Mouse (Mus musculus) heart, adult 8-10 months (tissue): ENCODE measurements around the gene Usp31. TPM values are rescaled to one million over a fixed set of nuclear protein-coding genes. Genes with fewer than 3 reads are reported as not detected.

ENCODE experiments used
- DNase-seq: peaks from one replicate; pipeline ENCODE4 v3.0.0; 2022; ENCODE audit warnings: low spot score
- total RNA-seq, 4 experiments: library from RNA; stranded (reverse); gene quantifications; 2 replicates each; pipeline ENCODE4 v1.2.4; 2022

Gene Usp31
- 10 to 100 TPM in 2 of 4 experiments, 1 to 10 TPM in 2; 8.8 to 11.3 (median 10.2) TPM for total RNA-seq

GRCm38 (mm10) chr7:121707073-121707667 is at the start of gene Usp31:
TSS of gene Usp31 (minus strand) at chr7:121707253.
- DNase-seq = peak; percentile 96

GRCm38 (mm10) chr7:121754748-121755147 is 47.7 kb upstream of the Usp31 start:
- DNase-seq = no peak

GRCm38 (mm10) chr7:121750244-121750643 is 43.2 kb upstream of the Usp31 start:
- DNase-seq = no peak

- no peak for DNase-seq
These were observed 30.7 kb upstream of the Usp31 start for GRCm38 (mm10) chr7:121737511-121738415.

GRCm38 (mm10) chr7:121734171-121734831 is 27.2 kb upstream of the Usp31 start, which contains the start of gene Scnn1g:
TSS of gene Scnn1g (plus strand) at chr7:121734479.
- peak; percentile 39 for DNase-seq

- DNase-seq = no peak
These were observed 23.2 kb upstream of the Usp31 start for GRCm38 (mm10) chr7:121730225-121730624.

- no peak for DNase-seq
These were observed 10.0 kb upstream of the Usp31 start for GRCm38 (mm10) chr7:121717031-121717430.

GRCm38 (mm10) chr7:121711171-121711570 is 4.1 kb upstream of the Usp31 start:
- DNase-seq = no peak

- DNase-seq = peak; percentile 11
These were observed 511 bp downstream of the Usp31 start for GRCm38 (mm10) chr7:121706411-121707072.

- no peak for DNase-seq
These were observed 2.0 kb downstream of the Usp31 start for GRCm38 (mm10) chr7:121705051-121705450.

- DNase-seq = no peak
These were observed 5.1 kb downstream of the Usp31 start for GRCm38 (mm10) chr7:121701983-121702382.

- no peak for DNase-seq
These were observed 6.6 kb downstream of the Usp31 start for GRCm38 (mm10) chr7:121700480-121700879.

- no peak for DNase-seq
These were observed 7.8 kb downstream of the Usp31 start for GRCm38 (mm10) chr7:121699218-121699617.

GRCm38 (mm10) chr7:121697574-121697973 is 9.5 kb downstream of the Usp31 start:
- no peak for DNase-seq

- DNase-seq = no peak
These were observed 9.9 kb downstream of the Usp31 start for GRCm38 (mm10) chr7:121697170-121697569.

GRCm38 (mm10) chr7:121691803-121692202 is 15.2 kb downstream of the Usp31 start:
- no peak for DNase-seq

GRCm38 (mm10) chr7:121689338-121689737 is 17.7 kb downstream of the Usp31 start:
- DNase-seq = no peak

GRCm38 (mm10) chr7:121685140-121685984 is 21.7 kb downstream of the Usp31 start:
- DNase-seq = no peak

- no peak for DNase-seq
These were observed 25.9 kb downstream of the Usp31 start for GRCm38 (mm10) chr7:121681191-121681590.

- DNase-seq = no peak
These were observed 29.8 kb downstream of the Usp31 start for GRCm38 (mm10) chr7:121677105-121677753.
